Mouse (Mus musculus) heart, adult 2 months (tissue): ENCODE measurements around the gene Nr2e3. TPM values are rescaled to one million over a fixed set of nuclear protein-coding genes. Genes with fewer than 3 reads are reported as not detected.
"Not testable (repeated sequence)": the region's sequence is repeated elsewhere in the genome, so short reads cannot be mapped to it uniquely, and the experiment has no call there.

Source experiments
- DNase-seq, 2 experiments: peaks; one replicate each; pipeline ENCODE4 v3.0.0; 2021
- H3K27ac ChIP-seq: fragments of 200-600 bp; 2 replicates; pipeline ENCODE4 v1.8.1; 2022
- H3K27me3 ChIP-seq: fragments of 200-500 bp; 2 replicates; pipeline ENCODE4 v1.6.1; 2012; ENCODE audit warnings: mild to moderate bottlenecking, low read length, inconsistent platforms, mixed read lengths; ENCODE audit not compliant: control insufficient read depth, insufficient read depth
- H3K36me3 ChIP-seq: fragments of 200-500 bp; 2 replicates; pipeline ENCODE4 v1.6.1; 2012; ENCODE audit warnings: low read length, inconsistent platforms; ENCODE audit not compliant: control insufficient read depth, insufficient read depth
- H3K4me1 ChIP-seq: fragments of 200-500 bp; 2 replicates; pipeline ENCODE4 v1.6.1; 2011; ENCODE audit warnings: low read length; ENCODE audit not compliant: control insufficient read depth, insufficient read depth
- H3K4me3 ChIP-seq: fragments of 200-600 bp; 2 replicates; pipeline ENCODE4 v1.8.1; 2022
- H3K79me2 ChIP-seq: fragments of 200-500 bp; replicated peaks from 2 replicates; pipeline ENCODE4 v1.6.1; 2012; ENCODE audit warnings: mild to moderate bottlenecking, inconsistent platforms, low read length, moderate library complexity, mixed read lengths; ENCODE audit not compliant: control insufficient read depth, insufficient read depth
- H3K9ac ChIP-seq: fragments of 200-500 bp; 2 replicates; pipeline ENCODE4 v1.6.1; 2012; ENCODE audit warnings: low read depth, mild to moderate bottlenecking, control low read depth, inconsistent platforms, low read length, mixed read lengths
- CTCF ChIP-seq: fragments of 200-600 bp; IDR thresholded peaks from 2 replicates; pipeline ENCODE4 v1.8.1; 2022; ENCODE audit warnings: antibody characterized with exemption, mild to moderate bottlenecking, moderate library complexity
- EP300 ChIP-seq: fragments of 200-500 bp; IDR thresholded peaks from 2 replicates; pipeline ENCODE4 v1.6.1; 2011; ENCODE audit warnings: low read depth, low read length, control low read depth; ENCODE audit not compliant: insufficient read depth
- POLR2A ChIP-seq: fragments of 200-500 bp; IDR thresholded peaks from 2 replicates; pipeline ENCODE4 v1.6.1; 2011; ENCODE audit warnings: mild to moderate bottlenecking, low read depth, low read length, control low read depth; ENCODE audit not compliant: insufficient read depth
- WGBS: fragments of 180-500 bp; shearing (Covaris S2); methylation state at CpG from one replicate; pipeline ENCODE4 v1.1.7; 2018; 5-methylcytosine and 5-hydroxymethylcytosine counted together
- intact Hi-C: fragments of 180-260 bp; cut with DNase I; formaldehyde crosslinking; loops from one replicate; pipeline ENCODE4 v1.15.1; 2025
- polyA plus RNA-seq: library from polyadenylated mRNA; depleted of rRNA; stranded (reverse); fragments of >200 nt; gene quantifications from 2 replicates; pipeline ENCODE4 v1.2.3, GENCODE M21; 2012
- total RNA-seq, 2 experiments: library from RNA; stranded (reverse); gene quantifications; 2 replicates each; pipeline ENCODE4 v1.2.3; 2021

Nr2e3 gene
- total and polyA plus RNA-seq, 3 experiments: not detected

GRCm38 (mm10) chr9:59961201-59961955, 919 bp upstream of the Nr2e3 start:
- intact Hi-C loops: no loop called here

GRCm38 (mm10) chr9:59959276-59959675, 1.2 kb downstream of the Nr2e3 start:
- no peaks in the 10 kb centered on the region for H3K36me3 ChIP-seq
- WGBS: under 1% methylated on average over 8 of the region's 8 CpGs
- TF ChIP-seq POLR2A: no peak
- TF ChIP-seq EP300: 0 out of 2 replicates have a peak, but pooled peaks have one; percentile 55
- TF ChIP-seq CTCF: peak; percentile 95
- H3K4me3 ChIP-seq: no peak overlapping the region
- H3K27ac ChIP-seq: no peak overlapping the region
- no peak overlapping the region for H3K9ac ChIP-seq
- DNase-seq: peak; percentile 74 to 78
- no peaks in the 10 kb centered on the region for H3K27me3 ChIP-seq
- no peaks in the 10 kb centered on the region for H3K79me2 ChIP-seq
- intact Hi-C loops: no loop called here
- H3K4me1 ChIP-seq: no peaks in the 10 kb centered on the region

More at GRCm38 (mm10) chr9:59961201-59961955, 919 bp upstream of the Nr2e3 start:
- no peak overlapping the region for H3K4me3 ChIP-seq
- 70% methylated on average over 14 of the region's 14 CpGs for WGBS
- no peak for DNase-seq
- no peak for TF ChIP-seq EP300
- TF ChIP-seq CTCF: no peak
- no peak for TF ChIP-seq POLR2A
- no peaks in the 10 kb centered on the region for H3K36me3 ChIP-seq
- H3K27ac ChIP-seq: no peak overlapping the region
- H3K27me3 ChIP-seq: no peaks in the 10 kb centered on the region
- no peak overlapping the region for H3K9ac ChIP-seq
- no peaks in the 10 kb centered on the region for H3K79me2 ChIP-seq
- no peaks in the 10 kb centered on the region for H3K4me1 ChIP-seq

- H3K4me3 ChIP-seq, H3K9ac ChIP-seq, H3K27ac ChIP-seq, DNase-seq, H3K79me2 ChIP-seq, H3K27me3 ChIP-seq, H3K4me1 ChIP-seq, intact Hi-C loops, H3K36me3 ChIP-seq: not testable (repeated sequence)
- WGBS: 86% methylated on average over 1 of the region's 1 CpGs
These were observed 2.3 kb downstream of the Nr2e3 start for GRCm38 (mm10) chr9:59958115-59958514.

- Histone ChIP-seq H3K9ac (no peak overlapping the region), H3K27ac (no peak overlapping the region), H3K27me3 (no peaks in the 10 kb centered on the region), H3K4me3 (no peak overlapping the region), H3K79me2 (no peaks in the 10 kb centered on the region), H3K4me1 (no peaks in the 10 kb centered on the region), H3K36me3 (no peaks in the 10 kb centered on the region)
- intact Hi-C loops: no loop called here
- 52% methylated on average over 6 of the region's 6 CpGs for WGBS
- TF ChIP-seq POLR2A (no peak), CTCF (no peak), EP300 (no peak)
- DNase-seq: no peak
These were observed 4.0 kb downstream of the Nr2e3 start for GRCm38 (mm10) chr9:59956496-59956895.

GRCm38 (mm10) chr9:59955692-59956091, 4.8 kb downstream of the Nr2e3 start:
- no peak overlapping the region for H3K4me3 ChIP-seq
- TF ChIP-seq CTCF (no peak), EP300 (no peak), POLR2A (no peak)
- no peaks in the 10 kb centered on the region for H3K4me1 ChIP-seq
- no peaks in the 10 kb centered on the region for H3K27me3 ChIP-seq
- H3K79me2 ChIP-seq: no peaks in the 10 kb centered on the region
- no peak overlapping the region for H3K9ac ChIP-seq
- intact Hi-C loops: no loop called here
- H3K27ac ChIP-seq: no peak overlapping the region
- DNase-seq: no peak
- no peaks in the 10 kb centered on the region for H3K36me3 ChIP-seq
- WGBS: 54% methylated on average over 6 of the region's 6 CpGs

GRCm38 (mm10) chr9:59955199-59955598, 5.3 kb downstream of the Nr2e3 start:
- TF ChIP-seq POLR2A (no peak), EP300 (no peak), CTCF (no peak)
- intact Hi-C loops: no loop called here
- H3K4me1 ChIP-seq: no peaks in the 10 kb centered on the region
- no peak overlapping the region for H3K4me3 ChIP-seq
- 62% methylated on average over 3 of the region's 3 CpGs for WGBS
- no peaks in the 10 kb centered on the region for H3K79me2 ChIP-seq
- no peaks in the 10 kb centered on the region for H3K36me3 ChIP-seq
- no peaks in the 10 kb centered on the region for H3K27me3 ChIP-seq
- no peak for DNase-seq
- no peak overlapping the region for H3K27ac ChIP-seq
- no peak overlapping the region for H3K9ac ChIP-seq
